Mouse (Mus musculus) heart, embryonic 13.5 days (tissue): ENCODE measurements at regions not wholly inside any gene's neighbourhood (a gene's known extent, or its start where the extent isn't known, plus 50 kb on each side); places are given as distances from the start of the nearest gene placed in this dataset.

Experiments
- ATAC-seq: fragments of 200-750 bp; cut with Nextera tagmentation; 2 replicates; pipeline ENCODE4 v1.8.0; 2017; ENCODE audit warnings: moderate TSS enrichment; ENCODE audit not compliant: insufficient number of reproducible peaks, low FRiP score, low TSS enrichment; ENCODE audit errors: extremely low read depth
- H3K27ac ChIP-seq: fragments of 300-500 bp; sonication (generic); replicated peaks from 2 replicates; pipeline ENCODE4 v1.5.1; 2015; ENCODE audit warnings: moderate library complexity, mild to moderate bottlenecking, inconsistent platforms
- H3K27me3 ChIP-seq: fragments of 300-500 bp; sonication (generic); replicated peaks from 2 replicates; pipeline ENCODE4 v1.6.1; 2015; ENCODE audit warnings: mild to moderate bottlenecking, inconsistent platforms
- H3K36me3 ChIP-seq: fragments of 300-500 bp; sonication (generic); 2 replicates; pipeline ENCODE4 v1.6.1; 2015; ENCODE audit warnings: mild to moderate bottlenecking, inconsistent platforms
- H3K4me1 ChIP-seq: fragments of 300-500 bp; sonication (generic); 2 replicates; pipeline ENCODE4 v1.6.1; 2015; ENCODE audit warnings: inconsistent platforms
- H3K4me2 ChIP-seq: fragments of 300-500 bp; sonication (generic); 2 replicates; pipeline ENCODE4 v1.6.1; 2015; ENCODE audit warnings: inconsistent platforms, mild to moderate bottlenecking, moderate library complexity
- H3K4me3 ChIP-seq: fragments of 300-500 bp; sonication (generic); 2 replicates; pipeline ENCODE4 v1.5.1; 2015; ENCODE audit warnings: moderate library complexity, mild to moderate bottlenecking, inconsistent platforms
- H3K9ac ChIP-seq: fragments of 300-500 bp; sonication (generic); 2 replicates; pipeline ENCODE4 v1.6.1; 2015; ENCODE audit warnings: inconsistent platforms, mild to moderate bottlenecking, moderate library complexity
- H3K9me3 ChIP-seq: fragments of 300-500 bp; sonication (generic); 2 replicates; pipeline ENCODE4 v1.6.1; 2016; ENCODE audit warnings: inconsistent platforms
- WGBS: fragments of 180-500 bp; shearing (Covaris S2); methylation state at CpG from one replicate; pipeline ENCODE4 v1.1.7; 2015; ENCODE audit warnings: mixed read lengths; 5-methylcytosine and 5-hydroxymethylcytosine counted together

GRCm38 (mm10) chr10:30257889-30258288, 57.5 kb upstream of the Cenpw start:
- no peak for ATAC-seq
- Histone ChIP-seq H3K36me3 (no peaks in the 10 kb centered on the region), H3K4me2 (no peak overlapping the region), H3K4me3 (no peak overlapping the region), H3K9ac (no peak overlapping the region), H3K4me1 (no peaks in the 10 kb centered on the region), H3K9me3 (no peaks in the 10 kb centered on the region), H3K27me3 (no peaks in the 10 kb centered on the region), H3K27ac (no peak overlapping the region)
- 62% methylated on average over 4 of the region's 4 CpGs for WGBS
